Mouse (Mus musculus) hindlimb bud, embryonic 11.5 days (tissue): ENCODE results near the gene Yju2.
A peak's percentile ranks its signal among the peaks of the same experiment; 100 is the strongest.

Experiments
- DNase-seq: peaks from one replicate; pipeline ENCODE4 v3.0.0-alpha.2; 2012; ENCODE audit warnings: low read depth, low spot score; ENCODE audit errors: extremely low spot score

Gene Yju2

DNA sequence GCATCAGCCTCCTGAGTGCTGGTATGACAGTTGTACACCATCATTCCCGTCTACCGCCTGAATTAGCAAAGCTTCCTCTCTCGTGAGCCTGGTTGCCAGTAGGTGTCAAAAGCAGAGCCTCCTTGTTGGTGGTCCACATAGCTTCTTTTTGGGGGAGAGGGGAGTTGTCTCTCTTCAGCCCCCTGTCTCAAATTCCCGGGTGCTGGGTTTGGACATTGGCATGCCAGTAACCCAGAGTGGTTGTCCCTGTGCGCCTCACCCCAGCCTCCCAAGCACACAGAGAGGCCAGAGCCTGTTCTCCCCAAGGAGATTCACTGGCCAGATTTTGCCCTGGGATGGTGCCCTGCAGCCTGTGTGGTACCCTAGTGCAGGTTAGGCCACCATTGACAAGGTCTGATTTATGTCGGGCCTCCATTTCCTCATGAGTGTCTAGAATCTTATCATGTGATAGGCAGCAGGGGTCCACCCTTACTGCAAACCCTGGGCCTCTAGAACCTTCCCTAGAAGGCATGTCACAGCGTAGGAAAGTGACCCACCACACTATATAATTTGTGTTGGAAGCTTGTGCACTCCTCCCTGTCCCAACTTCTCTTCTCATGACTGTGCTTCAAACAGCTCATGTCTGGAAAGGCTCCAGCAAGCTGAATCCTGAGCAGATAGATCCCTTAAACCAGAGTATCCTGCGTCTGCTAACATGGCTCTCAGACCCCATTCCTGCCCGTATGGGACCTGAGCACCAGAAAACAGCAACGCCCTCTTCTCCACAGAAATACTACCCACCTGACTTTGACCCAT, 1.2 kb downstream of the Yju2 start:
- DNase-seq = no peak

DNA sequence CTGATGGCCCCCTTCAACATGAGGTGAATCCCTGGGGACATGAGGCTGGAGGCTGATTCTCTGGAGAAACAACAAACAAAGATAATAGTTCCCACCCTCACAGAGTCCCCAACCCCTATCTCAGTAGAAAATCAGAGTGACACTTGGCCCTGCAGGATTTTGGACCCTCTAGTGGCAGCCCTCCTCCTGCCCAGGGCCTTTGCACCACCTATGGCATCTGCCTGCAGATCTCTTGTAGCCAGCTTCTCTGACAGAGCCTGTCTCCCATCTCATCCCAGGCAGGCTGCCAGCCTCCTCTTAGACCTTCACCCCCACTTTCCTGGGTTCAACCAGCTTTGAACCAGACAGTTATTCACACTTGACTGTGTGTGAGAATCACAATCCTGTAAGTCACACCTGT, 1.9 kb downstream of the Yju2 start:
- DNase-seq = no peak

DNA sequence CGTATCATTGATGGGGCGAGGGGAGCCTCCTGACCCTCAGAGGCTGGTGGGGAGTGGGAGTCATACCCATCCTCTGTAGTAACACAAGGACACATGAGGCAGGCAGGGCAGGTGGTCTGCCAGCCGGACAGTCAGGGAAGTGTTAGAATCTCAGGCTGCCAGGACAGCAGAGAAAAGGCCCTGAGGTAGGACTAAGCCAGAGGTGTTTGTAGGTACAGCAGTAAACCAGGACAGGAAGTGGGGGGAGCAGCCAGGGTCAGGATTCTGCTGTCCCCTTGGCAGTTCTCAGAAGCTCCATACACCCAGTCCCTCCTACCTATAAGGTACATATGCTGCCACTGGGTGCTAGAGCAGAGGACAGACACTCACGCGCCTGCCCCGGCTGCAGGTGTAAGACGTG, 2.7 kb downstream of the Yju2 start:
- DNase-seq = no peak

DNA sequence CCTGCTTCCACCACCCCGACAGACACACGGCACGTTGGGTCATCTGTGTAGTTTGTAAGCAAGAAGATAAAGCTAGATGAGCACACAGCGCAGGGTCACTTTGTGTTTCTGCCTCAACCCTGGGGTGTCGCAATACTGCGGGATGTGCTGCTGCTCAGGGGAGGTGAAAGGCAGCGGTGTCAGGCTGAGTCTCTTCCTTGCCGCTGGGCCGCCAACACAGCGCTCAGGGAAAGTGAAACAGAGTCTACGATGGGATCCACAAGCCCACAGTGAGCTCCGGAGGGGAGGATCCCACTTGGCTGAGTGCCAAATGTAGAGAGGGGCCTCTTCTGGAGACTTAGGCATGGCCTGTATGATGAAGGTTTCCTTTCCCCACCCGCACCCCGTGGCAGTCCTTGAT, 4.3 kb downstream of the Yju2 start:
- no peak for DNase-seq

DNA sequence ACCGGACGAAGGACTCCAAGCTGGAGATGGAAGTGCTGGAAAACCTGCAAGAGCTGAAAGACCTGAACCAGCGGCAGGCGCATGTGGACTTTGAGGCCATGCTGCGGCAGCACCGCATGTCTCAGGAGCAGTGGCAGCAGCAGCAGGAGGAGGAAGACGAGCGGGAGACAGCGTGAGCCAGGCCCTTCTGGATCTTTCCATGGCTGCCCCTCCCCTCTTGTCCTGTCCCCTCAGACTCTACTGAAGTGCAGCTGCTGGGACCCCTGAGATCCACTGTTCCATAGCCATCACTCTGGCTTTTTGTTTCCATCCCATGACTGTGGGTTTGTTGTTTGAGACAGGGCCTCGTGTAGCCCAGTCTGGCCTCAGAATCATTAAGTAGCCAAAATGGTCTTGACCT, 5.6 kb downstream of the Yju2 start:
- DNase-seq = no peak

DNA sequence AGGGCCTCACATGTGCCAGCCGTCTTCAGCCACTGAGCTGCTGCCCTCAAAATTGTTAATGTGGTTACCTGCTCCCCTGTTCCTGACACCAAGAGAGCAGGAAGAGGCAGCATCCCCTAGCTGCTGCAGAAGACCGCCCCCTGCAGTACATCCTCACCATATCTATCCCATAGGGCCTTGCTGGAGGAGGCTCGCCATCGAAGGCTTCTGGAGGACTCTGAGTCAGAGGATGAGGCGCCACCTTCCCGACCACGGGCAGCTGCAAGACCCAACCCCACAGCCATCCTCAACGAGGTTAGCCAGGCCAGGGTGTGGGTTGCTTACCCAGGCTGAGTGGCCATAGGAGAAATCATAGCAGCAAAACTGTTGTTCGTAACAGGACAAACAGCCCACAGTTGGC, 6.1 kb downstream of the Yju2 start:
- DNase-seq = no peak

DNA sequence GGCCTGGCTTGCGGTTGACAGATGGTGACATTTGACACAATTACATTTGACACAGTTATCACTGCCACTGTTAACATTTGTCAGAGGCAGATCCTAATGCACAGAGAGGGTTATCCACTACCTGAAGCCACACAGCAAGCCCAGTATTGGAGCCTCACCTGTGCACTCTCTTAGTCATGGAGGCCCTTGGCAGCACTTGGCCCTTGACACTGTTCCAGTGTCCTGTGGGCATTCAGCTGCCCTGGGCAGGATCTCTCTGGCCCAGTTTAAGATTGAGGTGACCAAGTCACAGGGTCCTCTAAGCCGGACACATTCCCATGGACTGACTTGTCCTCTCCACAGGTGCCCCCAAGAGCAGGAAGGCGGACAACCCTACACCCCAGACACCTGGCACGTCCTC, 8.3 kb downstream of the Yju2 start:
- no peak for DNase-seq

DNA sequence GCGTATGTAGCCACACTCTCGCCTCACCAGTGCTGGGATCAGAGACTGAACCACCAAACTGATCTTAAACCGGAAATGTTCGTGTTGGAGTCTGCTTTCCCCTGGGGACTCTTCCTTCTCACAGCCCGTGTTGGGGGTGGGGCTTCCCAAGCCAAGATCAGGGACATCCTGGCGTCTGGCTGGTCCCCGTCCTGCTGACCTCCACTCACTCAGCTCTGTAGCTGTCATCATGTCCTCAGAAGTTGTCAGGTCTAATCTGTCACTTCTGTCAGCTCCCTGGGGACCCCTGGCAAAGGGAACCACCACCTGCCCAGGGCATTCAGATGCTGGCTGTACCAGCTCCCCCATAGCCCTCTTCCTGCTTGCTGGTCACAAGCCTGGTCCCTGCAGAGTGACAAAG, 9.3 kb downstream of the Yju2 start:
- DNase-seq = no peak

DNA sequence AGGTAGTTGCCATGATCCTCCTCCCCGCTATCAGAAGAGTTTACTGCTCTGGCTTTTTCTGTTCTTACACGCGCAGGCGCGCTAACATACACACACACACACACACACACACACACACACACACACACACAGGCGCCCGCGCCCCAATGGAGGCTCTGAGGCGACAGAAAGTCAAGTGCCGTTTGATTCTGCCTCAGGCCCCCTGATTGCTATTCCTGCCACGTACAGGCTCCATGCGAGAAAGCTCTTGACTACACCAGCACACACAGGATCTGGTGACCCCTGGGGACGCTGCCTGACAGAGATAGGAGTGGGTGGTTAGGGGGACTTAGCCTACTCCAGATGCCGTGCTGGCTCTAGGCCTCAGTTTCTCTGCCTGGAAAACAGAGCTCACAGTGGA, 10.7 kb downstream of the Yju2 start:
- no peak for DNase-seq

DNA sequence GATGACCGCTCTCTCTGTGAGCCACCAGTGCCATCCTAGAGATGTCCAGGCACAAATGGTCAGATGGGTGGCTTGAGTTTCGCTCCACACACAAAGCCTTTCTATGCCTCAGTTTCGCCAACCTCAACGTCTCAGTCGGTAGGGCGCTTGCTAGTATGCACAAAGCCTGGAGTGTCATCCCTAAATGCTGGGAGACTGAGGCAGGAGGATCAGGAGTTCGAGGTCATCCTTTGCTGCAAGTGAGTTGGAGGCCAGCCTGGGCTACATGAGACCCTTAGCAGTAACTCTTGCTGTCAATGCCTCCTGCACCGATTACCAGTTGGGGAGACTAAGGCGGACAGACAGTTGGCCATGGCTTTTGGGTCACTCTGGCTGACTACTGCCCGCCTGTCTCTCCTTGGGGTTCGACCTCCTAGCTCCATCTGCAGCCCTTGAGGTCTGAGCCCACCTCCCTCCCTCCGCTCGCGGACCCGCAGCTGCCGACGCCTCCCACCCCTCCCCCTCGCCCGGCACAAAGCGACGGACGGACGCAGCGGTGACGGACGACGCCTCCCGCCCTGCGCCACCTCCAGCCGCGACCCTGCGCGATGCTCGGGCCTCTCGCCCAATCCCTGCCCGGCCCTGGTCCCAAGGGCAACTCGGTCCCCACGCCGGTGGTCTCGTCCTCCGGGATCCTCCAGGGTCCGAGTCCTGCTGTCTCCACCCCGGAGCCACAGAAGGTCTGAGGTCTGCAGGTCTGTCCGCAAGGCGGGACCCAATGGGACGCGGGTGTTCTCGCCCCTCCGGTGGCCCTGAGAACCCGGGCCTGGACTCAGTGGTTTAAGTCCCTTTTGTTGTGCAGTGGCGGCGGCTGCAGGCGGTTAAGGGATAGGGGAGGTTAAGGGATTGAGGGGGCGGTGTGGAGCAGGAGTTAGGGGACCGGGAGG, 11.3 kb downstream of the Yju2 start, which contains the start of gene Shd:
Gene Shd (plus strand): TSS at position 502 of the 926 bp plus-strand sequence.
- DNase-seq = no peak

DNA sequence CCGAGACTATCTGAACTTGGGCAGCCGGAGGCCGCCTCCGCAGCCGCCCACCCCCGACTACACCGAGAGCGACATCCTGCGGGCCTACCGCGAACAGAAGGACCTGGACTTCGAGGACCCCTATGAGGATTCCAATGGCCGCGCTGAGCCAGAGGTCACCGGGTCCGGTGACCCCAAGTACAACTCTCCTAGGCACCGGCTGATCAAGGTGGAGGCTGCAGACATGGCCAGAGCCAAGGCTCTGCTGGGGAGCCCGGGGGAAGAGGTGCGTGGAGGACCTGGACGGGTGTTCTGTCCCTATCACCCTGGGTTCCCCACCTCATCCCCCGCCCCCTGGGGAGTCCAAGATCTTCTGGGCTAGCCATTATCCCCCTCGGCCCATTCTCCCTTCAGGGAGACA, 12.6 kb downstream of the Yju2 start:
- no peak for DNase-seq

DNA sequence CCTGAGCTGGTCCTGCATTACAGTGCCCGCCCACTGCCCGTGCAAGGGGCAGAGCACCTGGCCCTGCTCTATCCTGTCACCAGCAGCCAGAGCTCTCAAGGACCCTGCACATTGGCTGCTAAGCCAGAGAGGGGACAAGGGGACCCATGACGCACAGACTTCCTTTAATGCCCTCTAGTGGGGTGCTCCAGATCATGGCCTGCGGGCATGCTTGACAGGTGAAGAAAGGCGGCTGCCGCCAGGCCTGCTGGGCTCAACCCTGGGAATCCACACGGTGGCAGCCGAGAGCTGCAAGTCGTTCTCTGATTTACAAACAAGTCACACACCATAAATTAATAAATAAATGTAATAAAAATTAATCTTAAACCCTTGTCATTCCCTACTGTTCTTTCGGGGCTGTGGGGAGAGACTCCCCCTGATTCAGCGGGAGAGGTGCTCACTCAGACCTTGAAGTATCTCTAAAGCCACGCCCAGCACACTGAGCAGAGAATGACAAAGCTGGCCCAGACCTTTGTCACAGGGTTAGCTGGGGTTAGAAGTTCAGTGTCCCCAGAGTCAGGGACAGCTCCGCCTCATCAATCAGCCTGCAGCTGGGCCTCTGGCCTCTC, 17.5 kb downstream of the Yju2 start:
- no peak for DNase-seq

DNA sequence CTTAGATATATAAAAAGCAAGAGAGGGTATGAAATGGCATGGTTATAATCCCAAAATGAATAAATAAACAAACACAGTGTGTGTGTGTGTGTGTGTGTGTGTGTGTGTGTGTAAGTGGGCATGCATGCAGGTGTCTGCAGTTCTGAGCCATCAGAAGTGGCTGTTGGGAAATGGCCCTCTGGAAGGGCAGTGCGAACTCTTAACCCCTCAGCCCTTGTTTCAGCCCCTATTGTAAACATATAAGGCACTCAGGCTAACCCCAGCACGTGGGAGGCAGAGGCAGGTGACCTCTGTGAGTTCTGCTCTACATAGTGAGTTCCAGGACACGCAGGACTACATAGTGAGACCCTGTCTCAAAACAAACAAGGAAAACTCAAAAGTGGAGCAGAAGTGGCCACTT, 18.4 kb downstream of the Yju2 start:
- DNase-seq = no peak

DNA sequence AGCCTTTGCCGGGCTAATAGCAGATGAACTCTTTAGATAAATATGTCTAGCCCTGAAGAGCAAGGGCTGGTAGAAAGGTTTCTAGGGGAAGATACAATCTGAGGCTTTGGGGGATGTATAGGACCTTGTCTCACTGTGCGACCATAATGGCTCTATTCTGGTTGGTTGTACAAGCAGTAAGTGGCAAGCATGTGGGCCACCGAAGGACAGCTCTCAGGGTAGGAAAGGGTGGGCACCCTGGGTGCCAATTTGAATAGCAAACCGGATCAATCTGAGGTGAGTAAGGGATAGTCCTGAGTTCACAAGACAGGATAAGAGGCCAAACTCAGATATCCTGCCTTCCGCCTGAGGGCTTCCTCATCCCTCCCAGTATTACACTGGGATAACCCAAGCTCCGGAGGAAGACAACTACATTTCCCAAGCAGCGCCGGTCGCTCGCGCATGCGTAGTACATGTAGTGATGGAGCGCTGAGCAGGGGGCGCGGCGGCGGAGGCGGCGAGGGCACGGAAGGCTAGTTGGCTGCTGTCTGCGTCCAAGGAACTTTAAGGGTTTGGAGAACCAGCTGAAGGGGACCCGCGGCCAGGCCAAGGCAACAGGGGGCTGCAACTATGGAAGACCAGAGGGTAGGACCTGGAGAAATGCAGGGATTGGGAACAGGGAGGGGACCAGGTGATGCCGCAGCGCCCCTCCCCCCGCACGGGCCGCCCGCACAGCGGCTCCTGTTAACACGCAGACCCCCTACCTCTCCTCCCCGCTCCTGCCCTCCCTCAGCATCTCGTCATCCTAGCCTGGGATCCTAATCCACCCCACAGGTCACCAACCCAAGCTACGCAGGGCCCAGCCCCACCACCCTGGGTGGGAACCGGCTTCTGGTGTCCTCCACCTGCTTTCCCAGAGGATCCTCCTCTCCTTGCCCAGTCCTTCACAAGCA, 27.4 kb downstream of the Yju2 start, which contains the start of gene Fsd1:
Gene Fsd1 (plus strand): TSS at position 480 of the 932 bp plus-strand sequence.
- no peak for DNase-seq

DNA sequence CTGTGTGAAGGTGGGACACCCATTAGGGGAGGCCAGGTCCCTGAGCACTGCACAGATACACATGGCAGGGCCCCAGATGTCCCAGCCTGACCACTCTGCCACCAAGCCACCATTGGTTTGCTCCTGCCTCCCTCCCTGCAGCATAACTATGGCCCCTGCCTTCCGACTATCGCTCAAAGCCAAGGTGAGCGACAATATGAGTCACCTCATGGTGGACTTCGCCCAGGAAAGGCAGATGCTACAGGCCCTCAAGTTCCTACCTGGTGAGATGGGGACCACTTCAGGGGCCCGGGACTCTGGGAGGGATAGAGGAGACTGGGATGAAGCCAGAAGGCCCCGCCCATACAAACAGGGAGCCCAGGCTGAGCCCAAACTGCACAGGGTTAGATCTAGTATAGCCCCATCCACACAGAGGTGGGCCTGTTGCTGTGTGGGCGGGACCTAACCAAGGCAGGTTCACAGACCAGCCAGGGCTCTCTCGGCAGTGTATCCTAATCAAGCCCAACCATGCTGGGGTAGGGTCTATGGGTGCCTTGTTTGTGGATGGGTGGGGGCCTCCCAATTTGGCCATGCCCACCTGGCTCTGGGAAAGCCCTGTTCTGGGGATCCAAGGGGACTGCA, 31.5 kb downstream of the Yju2 start:
- DNase-seq = no peak

DNA sequence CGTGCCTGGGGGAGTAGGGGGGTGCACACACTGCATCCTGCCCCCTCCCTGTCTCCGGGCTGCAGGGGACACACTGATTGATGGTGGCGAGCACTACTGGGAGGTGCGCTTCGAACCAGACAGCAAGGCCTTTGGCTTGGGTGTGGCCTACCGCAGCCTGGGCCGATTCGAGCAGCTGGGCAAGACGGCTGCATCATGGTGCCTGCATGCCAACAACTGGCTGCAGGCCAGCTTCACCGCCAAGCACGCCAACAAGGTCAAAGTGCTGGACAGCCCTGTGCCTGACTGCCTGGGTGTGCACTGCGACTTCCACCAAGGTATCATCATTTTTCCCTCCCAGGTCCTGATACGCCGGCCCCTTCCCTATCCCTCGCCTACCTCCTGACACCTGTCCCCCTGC, 37.1 kb downstream of the Yju2 start:
- DNase-seq = no peak

DNA sequence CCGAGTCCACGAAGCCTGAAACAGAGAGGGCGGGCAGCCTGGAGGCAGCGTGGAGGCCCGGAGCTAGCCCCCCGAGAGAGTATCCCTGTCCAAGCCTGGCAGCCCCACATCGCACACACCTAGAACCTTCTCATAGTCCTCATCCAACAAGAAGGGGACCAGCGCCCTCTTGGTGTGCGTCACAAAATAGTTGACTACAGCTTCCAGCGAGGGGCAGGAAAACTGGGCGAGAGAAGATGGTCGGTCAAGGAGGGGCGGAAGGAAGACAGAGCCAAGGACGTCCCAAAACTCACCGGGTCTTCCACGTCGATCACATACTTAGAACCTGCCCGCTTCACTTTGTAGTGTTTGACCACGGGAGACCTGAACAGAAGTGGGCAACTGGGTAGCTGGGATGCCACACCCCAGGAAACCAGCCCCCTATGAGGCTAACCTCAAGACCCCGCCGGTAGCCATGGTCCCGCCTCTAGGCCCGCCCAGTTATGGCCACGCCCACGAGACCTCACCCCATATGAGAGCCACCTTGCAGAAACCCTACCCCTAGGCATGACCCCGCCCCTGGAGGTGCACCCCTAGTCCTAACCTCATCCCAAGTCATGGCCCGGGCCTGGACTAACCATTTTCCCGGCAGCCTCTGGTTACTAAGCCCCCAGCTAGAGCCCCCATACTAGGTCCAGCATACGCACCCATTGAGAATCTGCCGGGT, 41.0 kb downstream of the Yju2 start:
- DNase-seq = no peak

DNA sequence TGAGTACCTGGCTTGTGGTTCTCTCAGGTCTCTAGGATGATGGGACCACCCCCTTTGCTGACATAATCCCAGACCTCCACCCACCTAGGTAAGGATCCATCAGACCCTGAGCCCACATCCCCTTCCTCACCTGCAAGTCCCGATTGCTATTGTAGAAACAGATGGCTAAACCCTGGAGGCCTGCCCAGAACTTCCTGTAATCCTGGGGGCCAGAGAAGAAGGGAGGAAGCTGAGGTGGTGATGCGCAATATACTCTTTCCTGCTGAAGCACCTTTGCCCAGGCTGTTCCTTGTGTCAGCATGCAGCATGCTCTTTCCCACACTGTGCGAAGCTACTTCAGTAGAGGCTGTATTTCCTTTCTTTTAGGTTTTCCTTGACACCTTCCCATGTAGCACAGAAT, 44.1 kb downstream of the Yju2 start:
- DNase-seq = no peak

DNA sequence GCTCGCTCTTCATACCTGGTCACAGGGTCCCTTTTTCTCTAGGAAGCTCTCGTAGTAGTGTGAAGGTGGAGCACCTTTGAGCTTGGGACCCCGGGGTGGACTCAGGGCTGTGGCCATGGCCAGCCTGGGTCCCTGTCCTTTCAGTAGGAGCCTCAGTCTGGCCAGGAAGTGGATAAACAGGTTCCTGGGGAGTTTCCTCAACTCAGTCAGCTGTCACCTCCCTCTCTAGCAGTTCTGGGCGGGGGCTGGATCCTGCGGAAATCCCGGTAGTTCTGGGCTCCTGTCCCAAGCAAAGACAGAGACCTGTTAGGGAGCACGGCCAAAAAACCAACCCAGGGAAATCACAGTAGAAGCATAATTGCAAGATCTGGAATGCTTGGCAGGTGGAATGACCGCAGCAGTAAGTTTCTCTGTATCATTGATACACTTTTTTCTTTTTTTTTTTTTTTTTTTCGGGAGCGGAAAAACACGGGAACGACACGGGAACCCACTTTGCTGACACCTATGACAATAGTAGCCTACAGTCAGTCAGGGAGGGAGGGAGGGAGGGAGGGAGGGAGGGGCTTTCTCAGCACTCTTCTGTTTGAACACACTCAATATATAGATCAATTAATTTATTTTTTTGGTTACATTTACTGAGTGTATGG, 46.6 kb downstream of the Yju2 start, which contains the start of the genes Stap2 and Mpnd:
Gene Stap2 (minus strand): TSS at position 170 of the 647 bp plus-strand sequence.
Gene Mpnd (plus strand): TSS at position 297 of the 647 bp plus-strand sequence.
- DNase-seq = peak; percentile 100
